19 mouse cellular contexts compared by ENCODE assay signal in the genomic region with DNA sequence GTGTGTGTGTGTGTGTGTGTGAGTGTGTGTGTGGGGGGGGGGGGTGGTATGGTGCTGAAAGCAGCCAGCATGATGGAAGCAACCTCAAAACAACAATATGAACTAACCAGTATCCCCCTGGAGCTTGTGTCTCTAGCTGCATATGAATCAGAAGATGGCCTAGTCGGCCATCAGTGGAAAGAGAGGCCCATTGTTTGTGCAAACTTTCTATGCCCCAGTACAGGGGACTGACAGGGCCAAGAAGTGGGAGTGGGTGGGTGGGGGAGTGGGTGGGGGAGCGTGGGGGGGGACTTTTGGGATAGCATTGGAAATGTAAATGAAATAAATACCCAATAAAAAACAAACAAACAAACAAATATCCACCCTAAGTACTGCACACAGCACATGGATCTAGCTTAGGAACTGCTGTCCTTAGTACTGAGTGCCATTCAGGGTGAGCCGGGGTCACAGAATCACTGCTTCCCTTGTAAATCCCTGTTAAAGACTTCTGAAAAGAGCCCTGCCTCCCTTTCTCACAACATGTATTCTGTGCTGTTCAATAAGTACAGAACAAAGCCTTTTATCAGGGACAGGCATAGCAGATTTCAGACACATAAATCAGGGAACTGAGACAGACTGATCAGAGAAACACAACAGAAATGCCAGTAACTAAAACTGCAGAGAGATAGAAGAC.
DNase-seq lines count a peak whose midpoint lies in the region; ATAC-seq and TF ChIP-seq lines count a peak whose summit lies in the region.
"Had no signal": no experiment of that assay in that cellular context is flagged by ENCODE, and none has a peak within 500 bp of the region (broad histone marks: within the 10 kb centered on the region; RNA-seq: fewer than 3 reads in every experiment).

No protein-coding gene starts in this region.

- no peak overlapping the region for H3K4me3 ChIP-seq in embryonic facial prominence, embryonic 11.5 days (ENCODE audit: low read depth, low read length)
- H3K4me3 ChIP-seq in embryonic facial prominence, embryonic 10.5 days, result no peak overlapping the region
- no peak overlapping the region for H3K4me3 ChIP-seq in midbrain, embryonic 10.5 days
- H3K4me3 ChIP-seq in midbrain, embryonic 16.5 days (ENCODE audit: low read depth, low read length), result no peak overlapping the region
- H3K4me3 ChIP-seq in hindbrain, embryonic 13.5 days, result no peak overlapping the region
- no peak overlapping the region for H3K4me3 ChIP-seq in neural tube, embryonic 13.5 days
- no peak overlapping the region for H3K4me3 ChIP-seq in gastrocnemius, adult 2 months
- H3K4me3 ChIP-seq: embryonic facial prominence, embryonic 15.5 days; liver, embryonic 13.5 days; lung, embryonic 15.5 days had no signal

- no peaks in the 10 kb centered on the region for H3K27me3 ChIP-seq in embryonic facial prominence, embryonic 11.5 days (ENCODE audit: control insufficient read depth, insufficient read depth, low read length)
- no peaks in the 10 kb centered on the region for H3K27me3 ChIP-seq in embryonic facial prominence, embryonic 10.5 days (replicated peaks; ENCODE audit: low read depth, poor library complexity, severe bottlenecking)
- peaks cover 4% of the 10 kb centered on the region; the same call in 1 of the 2 replicates for H3K27me3 ChIP-seq in midbrain, embryonic 10.5 days (ENCODE audit: low read depth, poor library complexity, severe bottlenecking)
- no peaks in the 10 kb centered on the region for H3K27me3 ChIP-seq in midbrain, embryonic 16.5 days (ENCODE audit: control insufficient read depth, insufficient read depth, low read depth, low read length)
- H3K27me3 ChIP-seq in hindbrain, embryonic 13.5 days, result no peaks in the 10 kb centered on the region
- no peaks in the 10 kb centered on the region for H3K27me3 ChIP-seq in neural tube, embryonic 13.5 days
- H3K27me3 ChIP-seq: embryonic facial prominence, embryonic 15.5 days; liver, embryonic 13.5 days; lung, embryonic 15.5 days had no signal

- H3K9me3 ChIP-seq in embryonic facial prominence, embryonic 11.5 days (replicated peaks; ENCODE audit: control insufficient read depth, low read length), result no peaks in the 10 kb centered on the region
- H3K9me3 ChIP-seq in embryonic facial prominence, embryonic 10.5 days, result no peaks in the 10 kb centered on the region
- no peaks in the 10 kb centered on the region for H3K9me3 ChIP-seq in midbrain, embryonic 10.5 days (replicated peaks)
- H3K9me3 ChIP-seq in midbrain, embryonic 16.5 days (replicated peaks; ENCODE audit: control insufficient read depth, low read length, poor library complexity, severe bottlenecking), result no peaks in the 10 kb centered on the region
- no peaks in the 10 kb centered on the region for H3K9me3 ChIP-seq in hindbrain, embryonic 13.5 days
- H3K9me3 ChIP-seq in neural tube, embryonic 13.5 days, result no peaks in the 10 kb centered on the region
- H3K9me3 ChIP-seq: embryonic facial prominence, embryonic 15.5 days; liver, embryonic 13.5 days; lung, embryonic 15.5 days had no signal

- 0 out of 2 replicates have a peak, but pooled peaks have one; percentile 48 for ATAC-seq in embryonic facial prominence, embryonic 11.5 days (replicated peaks; ENCODE audit: insufficient number of reproducible peaks, low FRiP score, low TSS enrichment, low read depth)
- ATAC-seq in midbrain, embryonic 16.5 days, result no peak
- ATAC-seq in hindbrain, embryonic 13.5 days (ENCODE audit: low FRiP score), result 0 out of 2 replicates have a peak, but pooled peaks have one; percentile 28
- ATAC-seq in neural tube, embryonic 13.5 days (ENCODE audit: low read depth), result peak; percentile 55
- no peak for ATAC-seq in megakaryocyte-erythroid progenitor cell, adult 5-6 weeks (replicated peaks; ENCODE audit: low FRiP score, low TSS enrichment, poor library complexity, severe bottlenecking)
- ATAC-seq: intestine, embryonic 16.5 days had no signal

- no peak overlapping the region for H3K27ac ChIP-seq in embryonic facial prominence, embryonic 11.5 days (replicated peaks; ENCODE audit: low read depth, low read length)
- H3K27ac ChIP-seq in embryonic facial prominence, embryonic 10.5 days (replicated peaks), result no peak overlapping the region
- H3K27ac ChIP-seq in midbrain, embryonic 10.5 days (replicated peaks), result peak overlapping the region; percentile 38; the same call in 1 of the 2 replicates
- no peak overlapping the region for H3K27ac ChIP-seq in midbrain, embryonic 16.5 days (ENCODE audit: low read length)
- H3K27ac ChIP-seq in hindbrain, embryonic 13.5 days, result no peak overlapping the region
- H3K27ac ChIP-seq in neural tube, embryonic 13.5 days (replicated peaks), result no peak overlapping the region; the same call in 1 of the 2 replicates
- no peak overlapping the region for H3K27ac ChIP-seq in gastrocnemius, adult 2 months
- H3K27ac ChIP-seq: embryonic facial prominence, embryonic 15.5 days; liver, embryonic 13.5 days; lung, embryonic 15.5 days had no signal

- H3K9ac ChIP-seq in embryonic facial prominence, embryonic 11.5 days (replicated peaks; ENCODE audit: low read length), result no peak overlapping the region
- no peak overlapping the region for H3K9ac ChIP-seq in midbrain, embryonic 16.5 days (ENCODE audit: low read depth, low read length)
- no peak overlapping the region for H3K9ac ChIP-seq in hindbrain, embryonic 13.5 days
- no peak overlapping the region for H3K9ac ChIP-seq in neural tube, embryonic 13.5 days
- H3K9ac ChIP-seq: embryonic facial prominence, embryonic 15.5 days; liver, embryonic 13.5 days; lung, embryonic 15.5 days had no signal

- no peak for TF ChIP-seq CTCF in gastrocnemius, adult 2 months (IDR thresholded peaks at IDR 0.05)

- WGBS in embryonic facial prominence, embryonic 11.5 days, result 47% methylated on average over 3 of the region's 3 CpGs
- WGBS in embryonic facial prominence, embryonic 10.5 days, result 57% methylated on average over 3 of the region's 3 CpGs
- 38% methylated on average over 3 of the region's 3 CpGs for WGBS in midbrain, embryonic 10.5 days
- 19% methylated on average over 3 of the region's 3 CpGs for WGBS in midbrain, embryonic 16.5 days
- 17% methylated on average over 3 of the region's 3 CpGs for WGBS in hindbrain, embryonic 13.5 days
- 21% methylated on average over 3 of the region's 3 CpGs for WGBS in neural tube, embryonic 13.5 days

- DNase-seq in embryonic facial prominence, embryonic 11.5 days (ENCODE audit: low spot score), result no peak
- DNase-seq in embryonic facial prominence, embryonic 10.5 days (ENCODE audit: low spot score), result no peak
- peak; percentile 32 for DNase-seq in midbrain, embryonic 10.5 days (ENCODE audit: low spot score)
- no peak for DNase-seq in gastrocnemius, adult 2 months
- DNase-seq: cerebellum, adult 11 months; cerebellum, postnatal 25 days; gastrocnemius, postnatal 10 days; heart, adult 18-20 months; heart, postnatal 4 days; kidney, postnatal 14 days; liver, embryonic 13.5 days; thymus, postnatal 4 days had no signal

- H3K4me1 ChIP-seq in embryonic facial prominence, embryonic 11.5 days (ENCODE audit: control insufficient read depth, insufficient read depth, low read length), result no peaks in the 10 kb centered on the region
- H3K4me1 ChIP-seq in embryonic facial prominence, embryonic 10.5 days, result no peaks in the 10 kb centered on the region
- peaks cover 44% of the 10 kb centered on the region for H3K4me1 ChIP-seq in midbrain, embryonic 10.5 days
- peaks cover 10% of the 10 kb centered on the region for H3K4me1 ChIP-seq in midbrain, embryonic 16.5 days (ENCODE audit: control insufficient read depth, insufficient read depth, low read length)
- H3K4me1 ChIP-seq in hindbrain, embryonic 13.5 days (replicated peaks), result peaks cover 7% of the 10 kb centered on the region
- peaks cover 10% of the 10 kb centered on the region for H3K4me1 ChIP-seq in neural tube, embryonic 13.5 days (replicated peaks)
- H3K4me1 ChIP-seq: embryonic facial prominence, embryonic 15.5 days; liver, embryonic 13.5 days; lung, embryonic 15.5 days had no signal

- H3K4me2 ChIP-seq in embryonic facial prominence, embryonic 11.5 days (ENCODE audit: low read depth, low read length), result no peak overlapping the region
- H3K4me2 ChIP-seq in midbrain, embryonic 16.5 days (ENCODE audit: low read length), result no peak overlapping the region
- H3K4me2 ChIP-seq in hindbrain, embryonic 13.5 days, result no peak overlapping the region
- H3K4me2 ChIP-seq in neural tube, embryonic 13.5 days, result no peak overlapping the region
- H3K4me2 ChIP-seq: embryonic facial prominence, embryonic 15.5 days; liver, embryonic 13.5 days; lung, embryonic 15.5 days had no signal

- no peaks in the 10 kb centered on the region for H3K36me3 ChIP-seq in embryonic facial prominence, embryonic 11.5 days (replicated peaks; ENCODE audit: control insufficient read depth, insufficient read depth, low read depth, low read length)
- no peaks in the 10 kb centered on the region for H3K36me3 ChIP-seq in embryonic facial prominence, embryonic 10.5 days (replicated peaks)
- H3K36me3 ChIP-seq in midbrain, embryonic 10.5 days, result no peaks in the 10 kb centered on the region
- no peaks in the 10 kb centered on the region for H3K36me3 ChIP-seq in midbrain, embryonic 16.5 days (ENCODE audit: control insufficient read depth, insufficient read depth, low read length)
- H3K36me3 ChIP-seq in hindbrain, embryonic 13.5 days, result no peaks in the 10 kb centered on the region
- H3K36me3 ChIP-seq in neural tube, embryonic 13.5 days, result no peaks in the 10 kb centered on the region
- H3K36me3 ChIP-seq: embryonic facial prominence, embryonic 15.5 days; liver, embryonic 13.5 days; lung, embryonic 15.5 days had no signal

- intact Hi-C loops in gastrocnemius, adult 2 months (cut with DNase I), result no loop called here

Comparison
In these comparisons a context has a peak if more than half of its experiments do, and no peak if none do; other contexts are left out.
1. ATAC-seq: peak in embryonic facial prominence, embryonic 11.5 days (single experiment), hindbrain, embryonic 13.5 days (single experiment) and neural tube, embryonic 13.5 days (single experiment); none in midbrain, embryonic 16.5 days (single experiment) and megakaryocyte-erythroid progenitor cell, adult 5-6 weeks (single experiment).